Mouse (Mus musculus) left cerebral cortex, postnatal 14 days (tissue): ENCODE data around the gene Maz. TPM values are rescaled to one million over a fixed set of nuclear protein-coding genes. Genes with fewer than 3 reads are reported as not detected.

ENCODE experiments used
- DNase-seq, 2 experiments: peaks; one replicate each; pipeline ENCODE4 v3.0.0; 2021 to 2022; ENCODE audit warnings: low spot score in 2 of 2, mixed read lengths in 1 of 2
- intact Hi-C: fragments of 180-260 bp; cut with DNase I; formaldehyde crosslinking; loops from one replicate; pipeline ENCODE4 v1.15.1; 2025
- microRNA-seq, 2 experiments: library from miRNA; unstranded; fragments of <30 nt; microRNA quantifications; one replicate each; pipeline ENCODE4 v1.2.0; 2022
- total RNA-seq, 2 experiments: library from RNA; stranded (reverse); gene quantifications; 2 replicates each; pipeline ENCODE4 v1.2.3; 2021

The Maz gene
- total RNA-seq, 2 experiments from 2014 or later = 260 to 271 TPM

GRCm38 (mm10) chr7:126975950-126976866 is 50.6 kb downstream of the Maz start, which contains the start of gene Cdiptos:
Gene Cdiptos, minus strand, starts transcription at chr7:126976098.
- peak; percentile 97 to 98 for DNase-seq
- intact Hi-C loops = loop anchor here (5.0 kb wide), 1 partner anchor 41 kb away; the partner anchor contains the start of genes Pagr1a and Pagr1b

GRCm38 (mm10) chr7:126975893-126975949 is 51.1 kb downstream of the Maz start, which contains the start of gene Cdipt:
Gene Cdipt, plus strand, starts transcription at chr7:126975914.
- DNase-seq = no peak
- intact Hi-C loops = loop anchor here (5.0 kb wide), 1 partner anchor 42 kb away; the partner anchor contains the start of genes Pagr1a and Pagr1b

- intact Hi-C loops = loop anchor here (5.0 kb wide), 1 partner anchor 42 kb away; the partner anchor contains the start of genes Pagr1a and Pagr1b
- DNase-seq = no peak
Observed at GRCm38 (mm10) chr7:126975493-126975892, 51.3 kb downstream of the Maz start.

Small RNA genes within 50 kb of the gene (microRNA-seq; reads per million reads assigned to microRNA genes)
- 0 reads per million in 2 experiments for gene Gm44343

Other genes starting within 250 kb of the Maz start
- gene Tbx6, start 245.6 kb downstream of the Maz start, total RNA-seq = under 1 TPM; 0.51 to 0.92 TPM
- gene Ppp4c, start 234.5 kb downstream of the Maz start, total RNA-seq = 10 to 100 TPM; 48.9 to 49.6 TPM
- gene Fam57b, start 229.4 kb downstream of the Maz start, total RNA-seq = 100 to 1,000 TPM; 117 to 118 TPM
- gene 4930451I11Rik, start 195.4 kb downstream of the Maz start, total RNA-seq = not detected
- 10 to 100 TPM; 54.8 to 62.4 TPM for gene Doc2a, start 179.6 kb downstream of the Maz start, total RNA-seq
- gene Hirip3, start 165.1 kb downstream of the Maz start, total RNA-seq = 10 to 100 TPM; 30.2 to 32.1 TPM
- gene Ino80e, start 164.7 kb downstream of the Maz start, total RNA-seq = 10 to 100 TPM; 51.8 to 52.2 TPM
- 100 to 1,000 TPM; 163 to 169 TPM for gene Taok2, start 142.3 kb downstream of the Maz start, total RNA-seq
- gene Tmem219, start 104.1 kb downstream of the Maz start, total RNA-seq = 10 to 100 TPM; 21.1 to 23.7 TPM
- gene Kctd13, start 98.2 kb downstream of the Maz start, total RNA-seq = 100 to 1,000 TPM; 144 to 151 TPM
- gene Asphd1, start 77.5 kb downstream of the Maz start, total RNA-seq = 10 to 100 TPM; 49.1 to 52.0 TPM
- 100 to 1,000 TPM; 335 to 339 TPM for gene Sez6l2, start 76.5 kb downstream of the Maz start, total RNA-seq
- gene Cdipt, start 51.1 kb downstream of the Maz start, total RNA-seq = 100 to 1,000 TPM; 187 to 196 TPM
- under 1 TPM in 1 of 2 experiments, not detected in 1; 0.42 TPM for gene Cdiptos, start 50.9 kb downstream of the Maz start, total RNA-seq
- 1 to 10 TPM; 4.9 to 5.1 TPM for gene Mvp, start 12.4 kb downstream of the Maz start, total RNA-seq
- gene Pagr1b, start 10.6 kb downstream of the Maz start, total RNA-seq = not detected
- 10 to 100 TPM; 14.5 to 19.3 TPM for gene Pagr1a, start 9.7 kb downstream of the Maz start, total RNA-seq
- 10 to 100 TPM; 33.6 to 43.7 TPM for gene Gm42742, start 5.9 kb downstream of the Maz start, total RNA-seq
- 100 to 1,000 TPM; 165 to 186 TPM for gene Prrt2, start 5.8 kb downstream of the Maz start, total RNA-seq
- 10 to 100 TPM in 1 of 2 experiments, 1 to 10 TPM in 1; 9.6 to 10.4 TPM for gene Kif22, start 15.4 kb upstream of the Maz start, total RNA-seq
- not detected for gene Zg16, start 60.3 kb upstream of the Maz start, total RNA-seq
- 1 to 10 TPM; 1.3 to 1.6 TPM for gene AI467606, start 64.3 kb upstream of the Maz start, total RNA-seq
- under 1 TPM in 1 of 2 experiments, not detected in 1; 0.25 TPM for gene Qprt, start 95.2 kb upstream of the Maz start, total RNA-seq
- gene Spn, start 110.8 kb upstream of the Maz start, total RNA-seq = under 1 TPM in 1 of 2 experiments, not detected in 1; 0.11 TPM
- 10 to 100 TPM; 73.9 to 84.5 TPM for gene Cd2bp2, start 169.0 kb upstream of the Maz start, total RNA-seq
- 10 to 100 TPM; 82.8 to 83.9 TPM for gene Tbc1d10b, start 181.4 kb upstream of the Maz start, total RNA-seq
- gene Mylpf, start 181.9 kb upstream of the Maz start, total RNA-seq = 1 to 10 TPM; 1.7 to 4.2 TPM
- 10 to 100 TPM; 17.7 to 19.2 TPM for gene Zfp553, start 206.0 kb upstream of the Maz start, total RNA-seq
- gene Sept1, start 206.1 kb upstream of the Maz start, total RNA-seq = 1 to 10 TPM; 5.9 to 6.3 TPM
- gene Zfp771, start 217.2 kb upstream of the Maz start, total RNA-seq = 10 to 100 TPM; 62.0 to 63.9 TPM
- 10 to 100 TPM; 32.1 to 38.3 TPM for gene Dctpp1, start 233.7 kb upstream of the Maz start, total RNA-seq
- gene Sephs2, start 247.0 kb upstream of the Maz start, total RNA-seq = 10 to 100 TPM; 45.9 to 50.3 TPM